Mouse (Mus musculus) kidney, postnatal 4 days (tissue): ENCODE measurements at regions not wholly inside any gene's neighbourhood (a gene's known extent, or its start where the extent isn't known, plus 50 kb on each side); places are given as distances from the start of the nearest gene placed in this dataset.

Experiments used
- DNase-seq, 2 experiments: peaks; one replicate each; pipeline ENCODE4 v3.0.0; 2021; ENCODE audit warnings: mixed read lengths in 2 of 2

DNA sequence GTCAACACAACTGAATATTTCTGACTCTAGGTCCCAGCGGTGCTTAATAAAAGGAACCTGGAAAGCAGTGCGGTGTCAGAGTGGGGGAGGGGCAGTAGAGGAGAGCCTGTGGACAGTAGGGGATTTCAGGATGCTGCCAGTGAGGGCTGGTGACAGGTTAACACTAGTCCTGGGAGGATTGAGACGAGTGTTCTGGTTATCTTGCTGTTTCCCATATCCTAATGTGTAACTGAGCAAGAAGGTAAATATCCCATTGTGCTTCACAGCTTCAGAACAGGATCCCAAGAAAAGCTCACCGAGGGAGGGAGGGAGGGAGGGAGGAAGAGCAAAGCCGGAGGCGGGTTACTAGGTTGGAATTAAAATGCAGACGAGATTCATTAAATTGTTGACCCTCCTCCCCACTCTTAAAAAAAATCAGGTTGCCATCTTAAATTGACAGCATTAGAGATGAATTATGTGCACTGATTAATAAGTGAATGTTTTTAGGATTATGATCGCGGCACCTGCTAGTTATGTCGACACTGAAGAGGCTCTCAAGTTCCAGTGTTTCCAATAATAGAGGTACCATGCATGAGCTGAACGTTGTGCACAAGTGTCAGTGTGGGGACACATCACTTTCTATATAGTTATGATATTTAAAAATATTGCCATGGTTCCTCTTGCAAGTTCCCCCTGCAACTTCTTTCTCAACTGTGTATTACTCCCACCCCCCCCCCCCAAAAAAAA, 1053.3 kb downstream of the 5730522E02Rik start:
- DNase-seq: no peak

DNA sequence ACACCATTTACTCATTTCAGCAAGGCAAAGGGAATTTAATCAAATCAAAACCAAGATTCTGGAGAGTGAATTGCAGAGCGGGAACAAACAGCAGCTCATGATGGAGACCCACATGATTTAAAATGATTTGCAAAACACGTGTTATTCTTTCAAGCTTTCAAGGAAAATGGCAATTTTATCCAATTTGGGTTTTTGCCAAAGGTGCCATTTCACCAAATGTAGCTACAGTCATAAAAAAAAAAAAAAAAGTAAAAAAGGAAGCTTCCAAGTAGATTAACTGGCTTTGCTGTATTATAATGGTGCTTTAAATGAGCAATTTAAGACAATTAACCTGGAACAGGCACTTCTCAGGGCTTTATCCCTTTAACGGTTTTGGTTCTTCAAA, 1052.7 kb downstream of the 5730522E02Rik start:
- DNase-seq: no peak

DNA sequence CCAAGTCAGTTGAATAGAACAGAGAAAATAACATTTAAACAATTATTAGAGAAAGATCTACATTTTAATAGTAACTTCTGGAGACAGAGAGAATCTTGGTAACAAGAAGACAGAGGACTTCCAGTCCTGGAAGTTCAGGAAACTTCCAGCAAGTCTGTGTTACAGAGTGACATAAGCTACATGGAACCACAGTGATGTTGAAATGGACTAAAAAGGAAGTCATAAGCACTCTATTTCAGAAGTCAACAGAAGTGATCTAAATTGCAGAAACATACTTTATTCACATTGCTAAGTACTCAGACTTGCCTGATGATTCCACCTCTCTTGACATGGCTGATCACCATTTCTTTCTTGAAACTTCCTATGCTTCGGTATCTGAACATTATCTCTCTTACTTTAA, 1051.7 kb downstream of the 5730522E02Rik start:
- DNase-seq: no peak

DNA sequence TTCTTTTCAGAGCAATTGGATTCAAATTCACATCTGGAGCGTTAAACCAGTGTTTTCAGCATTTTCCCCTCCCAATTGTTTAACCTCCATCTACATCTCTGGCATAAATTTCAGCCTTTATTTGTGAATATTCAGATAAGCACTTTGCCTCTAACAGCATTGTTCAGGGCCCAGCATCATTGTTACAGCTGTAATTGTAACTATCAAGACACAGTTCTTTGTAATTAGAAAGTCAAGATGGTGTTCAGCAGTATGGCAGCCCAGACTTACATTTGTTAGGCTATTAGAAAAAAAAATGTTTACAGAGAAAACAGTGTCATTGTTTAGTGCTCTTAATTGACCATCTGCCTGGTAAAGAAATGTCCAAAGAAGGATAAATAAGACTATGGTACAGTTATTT, 1042.6 kb downstream of the 5730522E02Rik start:
- DNase-seq: no peak

DNA sequence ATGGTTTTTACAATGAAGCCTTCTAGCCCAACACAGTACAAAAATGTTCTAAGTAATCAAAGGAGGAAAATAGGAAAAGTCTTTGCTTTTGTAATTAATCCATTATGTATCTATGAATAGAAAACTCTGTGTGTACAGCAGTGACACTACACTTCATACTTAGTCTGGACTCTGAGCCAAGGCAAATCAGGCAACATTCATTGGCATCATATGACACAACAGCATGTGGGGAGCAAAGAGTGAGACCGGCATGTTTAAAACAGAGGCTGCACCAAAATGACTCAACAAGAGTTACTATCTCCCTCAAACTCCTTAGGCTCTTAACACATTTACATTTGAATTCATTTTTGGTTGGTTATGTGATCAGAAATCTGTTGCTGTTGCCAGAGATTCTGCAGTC, 1039.5 kb downstream of the 5730522E02Rik start:
- DNase-seq: no peak
